Comparison of ENCODE assay signal across 8 mouse cellular contexts in genomic region chr6:148705711-148706110, GRCm38 (mm10).
DNase-seq lines count a peak whose midpoint lies in the region; ATAC-seq and TF ChIP-seq lines count a peak whose summit lies in the region.

No protein-coding gene starts in this region.

- peak; percentile 53 for DNase-seq in gastrocnemius, adult 2 months
- DNase-seq in gastrocnemius, postnatal 25 days = no peak
- DNase-seq in right cerebral cortex, postnatal 4 days = peak; percentile 44
- DNase-seq in right cerebral cortex, postnatal 36 days (ENCODE audit: low spot score in 2 of 2) = no peak
- peak; percentile 58 for DNase-seq in c-Kit-positive CD71-positive TER-119-positive erythroid progenitor cells, embryonic 14.5 days (ENCODE audit: low spot score)
- peak; percentile 9 to 16 for DNase-seq in lung, adult 18-20 months

- TF ChIP-seq CTCF in gastrocnemius, adult 2 months (IDR thresholded peaks at IDR 0.05) = peak; percentile 62
- TF ChIP-seq CTCF in testis, adult 2 months (IDR thresholded peaks at IDR 0.05; ENCODE audit: control insufficient read depth, insufficient read depth, insufficient replicate concordance, low read depth, low read length) = peak; percentile 32; the same call in 1 of the 2 replicates

- no peaks in the 10 kb centered on the region for H3K27me3 ChIP-seq in testis, adult 2 months (ENCODE audit: control insufficient read depth, insufficient read depth, low read length)

- H3K4me3 ChIP-seq in gastrocnemius, adult 2 months = no peak overlapping the region
- H3K4me3 ChIP-seq in testis, adult 2 months (ENCODE audit: control insufficient read depth, low read depth, low read length) = no peak overlapping the region

- H3K36me3 ChIP-seq in testis, adult 2 months (ENCODE audit: control insufficient read depth, insufficient read depth, low read length) = no peaks in the 10 kb centered on the region

- no peak for ATAC-seq in cerebellum, adult (ENCODE audit: insufficient number of reproducible peaks, low FRiP score, low TSS enrichment)

- TF ChIP-seq POLR2A in testis, adult 2 months (IDR thresholded peaks at IDR 0.05; ENCODE audit: control insufficient read depth, low read depth, low read length) = no peak

- H3K4me1 ChIP-seq in testis, adult 2 months (ENCODE audit: control insufficient read depth, insufficient read depth, low read length) = no peaks in the 10 kb centered on the region

- intact Hi-C loops in gastrocnemius, adult 2 months (cut with DNase I) = no loop called here

- H3K27ac ChIP-seq in gastrocnemius, adult 2 months = no peak overlapping the region
- no peak overlapping the region for H3K27ac ChIP-seq in testis, adult 2 months (ENCODE audit: control insufficient read depth, insufficient read depth, low read depth, low read length)

Comparison
In these comparisons a context has a peak if more than half of its experiments do, and no peak if none do; other contexts are left out.
1. DNase-seq: peak in gastrocnemius, adult 2 months (single experiment), right cerebral cortex, postnatal 4 days (single experiment), c-Kit-positive CD71-positive TER-119-positive erythroid progenitor cells, embryonic 14.5 days (single experiment) and lung, adult 18-20 months (2 of 2); none in gastrocnemius, postnatal 25 days (single experiment) and right cerebral cortex, postnatal 36 days (0 of 2).